Mouse (Mus musculus): ENCODE results near the gene Tbx2.

GRCm38 (mm10) chr11:85790267-85790666 lies 42.1 kb upstream of the Tbx2 start:
- TF ChIP-seq CTCF (IDR thresholded peaks at IDR 0.05; ENCODE audit: borderline replicate concordance, insufficient read depth, low read length) = no peak
- no peak for TF ChIP-seq POLR2A (IDR thresholded peaks at IDR 0.05; ENCODE audit: low read depth, low read length)

Data from embryonic fibroblast, embryonic 13.5 days (primary cell).